Mouse (Mus musculus) retina, embryonic 14.5 days (tissue): ENCODE measurements around the gene Qtrt1.

Experiments
- DNase-seq: peaks from one replicate; pipeline ENCODE4 v3.0.0-alpha.2; 2015; ENCODE audit warnings: low spot score

The Qtrt1 gene

DNA sequence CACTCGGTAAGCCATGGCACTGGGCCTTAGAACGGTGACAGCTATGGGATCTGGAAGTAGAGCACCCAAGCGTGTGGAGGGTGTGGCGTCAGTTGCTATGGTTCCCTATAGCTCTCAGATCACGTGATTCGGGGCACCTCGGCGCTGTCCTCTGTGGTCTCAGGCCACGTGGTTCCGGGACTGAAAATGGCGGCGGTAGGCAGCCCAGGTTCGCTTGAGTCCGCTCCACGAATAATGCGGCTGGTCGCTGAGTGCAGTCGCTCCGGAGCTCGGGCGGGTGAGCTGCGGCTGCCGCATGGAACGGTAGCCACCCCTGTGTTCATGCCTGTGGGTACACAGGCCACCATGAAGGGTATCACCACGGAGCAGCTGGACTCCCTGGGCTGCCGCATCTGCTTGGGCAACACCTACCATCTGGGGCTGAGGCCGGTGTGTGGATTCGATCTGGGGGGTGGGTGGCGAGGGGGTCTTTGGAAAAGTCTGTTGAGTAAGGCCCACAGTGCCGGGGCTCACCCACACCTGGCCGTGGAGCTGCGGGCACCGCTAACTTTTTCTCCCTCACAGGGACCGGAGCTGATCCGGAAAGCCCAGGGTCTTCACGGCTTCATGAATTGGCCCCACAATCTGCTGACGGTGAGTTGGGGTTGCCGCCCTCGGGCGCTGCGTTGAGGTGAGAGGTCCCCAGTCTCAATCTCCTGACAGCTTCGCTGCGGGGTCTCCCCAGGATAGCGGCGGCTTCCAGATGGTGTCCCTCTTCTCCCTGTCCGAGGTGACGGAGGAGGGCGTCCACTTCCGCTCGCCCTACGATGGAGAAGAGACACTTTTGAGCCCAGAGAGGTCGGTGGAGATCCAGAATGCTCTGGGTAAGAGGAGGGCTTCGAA, at the start of gene Qtrt1:
Qtrt1 (plus strand) TSS at position 169 of the 882 bp plus-strand sequence.
- DNase-seq, result peak; percentile 96

DNA sequence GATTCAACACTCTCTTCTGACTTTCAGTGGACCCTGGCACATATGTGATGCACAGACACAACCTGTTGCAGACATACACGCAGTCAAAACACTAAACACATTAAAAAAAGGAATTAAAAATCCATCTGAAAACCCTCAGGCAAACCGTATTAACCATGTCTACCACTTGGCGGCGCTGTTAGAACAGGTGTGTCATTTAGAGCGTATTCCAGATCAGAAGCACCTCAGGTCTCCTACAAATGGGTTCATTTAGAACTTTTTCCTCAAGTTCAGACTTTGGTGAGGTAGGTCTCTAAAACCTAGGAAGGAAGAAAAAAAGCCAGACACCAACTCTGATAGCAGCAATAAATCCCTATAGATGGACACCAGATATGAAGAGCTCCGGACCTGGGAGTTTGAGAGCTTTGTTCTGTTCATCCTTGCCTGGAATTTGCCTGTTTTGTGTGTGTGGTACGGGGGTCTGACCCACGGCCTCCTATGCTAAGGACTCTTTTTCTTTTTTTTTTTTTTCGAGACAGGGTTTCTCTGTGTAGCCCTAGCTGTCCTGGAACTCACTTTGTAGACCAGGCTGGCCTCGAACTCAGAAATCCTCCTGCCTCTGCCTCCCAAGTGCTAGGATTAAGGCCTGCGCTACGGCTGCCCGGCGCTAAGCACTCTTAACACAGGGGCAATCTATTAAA, 45.0 kb upstream of the Qtrt1 start:
- peak; percentile 64 for DNase-seq

DNA sequence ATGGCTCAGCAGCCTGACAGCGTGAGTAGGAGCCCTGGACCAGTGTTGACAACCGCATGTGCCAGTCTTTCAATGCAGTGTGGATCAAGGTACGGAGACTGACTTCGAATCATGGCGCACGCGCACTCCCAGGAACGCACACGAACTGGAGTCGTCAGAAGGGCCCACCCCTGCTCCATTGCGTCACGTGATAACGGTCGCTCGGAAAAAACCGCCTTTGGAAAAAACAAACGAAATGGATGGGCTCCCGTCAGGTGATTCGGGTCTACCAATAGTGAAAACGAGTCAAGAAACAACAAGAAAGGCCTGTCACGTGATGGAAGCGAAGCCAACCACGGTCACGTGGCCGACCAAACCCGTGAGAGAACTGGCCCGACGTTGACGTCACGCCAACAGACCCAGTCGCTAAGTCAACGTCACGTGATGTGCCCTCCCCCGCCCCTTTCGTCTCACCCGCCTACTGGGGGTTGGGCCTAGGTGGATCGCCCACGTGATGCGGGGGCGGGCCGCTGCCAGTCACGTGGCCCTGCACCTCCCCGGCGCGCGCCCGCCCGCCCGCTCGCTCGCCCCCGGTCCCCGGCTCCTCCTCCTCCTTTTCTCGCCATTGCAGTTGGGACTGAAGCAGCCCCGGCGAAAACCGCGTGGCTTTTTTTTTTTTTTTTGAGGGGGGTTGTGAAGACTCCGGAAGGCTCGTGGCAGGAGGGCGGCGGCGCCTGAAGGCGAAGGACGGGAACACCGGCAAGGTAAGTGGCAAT, 44.1 kb upstream of the Qtrt1 start, which contains the start of gene Ilf3:
Ilf3 (plus strand) TSS at position 515 of the 755 bp plus-strand sequence.
- DNase-seq, result peak; percentile 100

DNA sequence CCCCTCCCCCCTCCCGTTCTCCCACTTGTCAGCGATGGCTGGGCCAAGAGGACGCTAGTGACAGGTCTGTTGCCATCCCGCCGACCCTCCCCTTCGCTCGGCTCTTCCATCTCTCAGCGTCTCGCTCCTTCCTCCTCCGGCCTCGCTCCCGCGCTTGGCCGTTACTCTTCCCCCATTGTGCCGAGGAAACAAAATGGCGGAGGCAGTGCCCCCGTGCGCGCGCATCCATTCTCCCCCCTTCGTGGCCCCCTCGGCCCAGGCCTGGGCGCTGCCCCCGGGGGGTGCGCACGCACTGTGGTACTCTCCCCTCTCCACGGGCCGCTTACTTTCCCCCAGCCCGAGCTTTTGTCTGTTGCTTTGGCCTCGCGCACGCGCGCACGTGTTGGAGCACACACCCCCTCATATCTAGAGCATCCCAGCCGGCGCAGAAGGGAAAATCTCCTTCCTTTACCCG, 43.5 kb upstream of the Qtrt1 start:
- DNase-seq, result peak; percentile 81

DNA sequence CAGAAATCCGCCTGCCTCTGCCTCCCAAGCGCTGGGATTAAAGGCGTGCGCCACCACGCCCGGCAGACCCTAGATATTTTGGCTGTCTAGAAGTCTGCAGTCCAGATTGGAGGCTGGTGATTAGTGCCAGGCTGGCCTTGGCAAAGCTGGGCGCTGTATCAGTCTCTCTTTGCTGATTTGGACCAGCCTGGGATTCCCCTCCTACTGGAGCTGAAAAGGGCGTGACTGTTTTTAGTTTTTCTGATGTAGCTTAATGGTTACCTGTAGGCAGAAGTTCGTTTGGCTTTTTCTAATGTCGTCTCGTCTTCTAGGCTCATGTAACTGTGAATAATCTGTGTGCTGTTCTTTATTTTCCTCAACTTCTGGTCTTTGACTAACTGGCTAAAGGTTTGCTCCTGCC, 42.6 kb upstream of the Qtrt1 start:
- DNase-seq, result no peak

DNA sequence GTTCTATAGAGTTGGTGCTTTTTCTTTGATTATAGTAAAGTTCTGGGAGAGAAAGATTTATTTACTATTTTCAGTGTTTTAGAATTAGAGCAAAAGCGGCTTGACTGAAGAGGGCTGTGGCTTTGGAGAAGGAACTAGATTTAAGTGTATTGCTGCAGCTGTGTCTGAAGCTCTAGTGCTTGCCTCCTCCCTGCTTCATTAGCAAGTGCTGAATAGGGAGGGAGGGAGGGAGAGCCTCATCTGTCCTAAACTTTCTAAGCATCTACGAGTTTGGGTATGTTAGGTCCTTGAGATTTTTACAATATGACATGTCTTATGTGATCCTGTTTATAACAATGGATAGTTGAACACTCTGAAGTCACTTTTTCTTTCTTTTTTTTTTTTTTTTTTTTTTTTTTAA, 40.8 kb upstream of the Qtrt1 start:
- no peak for DNase-seq

DNA sequence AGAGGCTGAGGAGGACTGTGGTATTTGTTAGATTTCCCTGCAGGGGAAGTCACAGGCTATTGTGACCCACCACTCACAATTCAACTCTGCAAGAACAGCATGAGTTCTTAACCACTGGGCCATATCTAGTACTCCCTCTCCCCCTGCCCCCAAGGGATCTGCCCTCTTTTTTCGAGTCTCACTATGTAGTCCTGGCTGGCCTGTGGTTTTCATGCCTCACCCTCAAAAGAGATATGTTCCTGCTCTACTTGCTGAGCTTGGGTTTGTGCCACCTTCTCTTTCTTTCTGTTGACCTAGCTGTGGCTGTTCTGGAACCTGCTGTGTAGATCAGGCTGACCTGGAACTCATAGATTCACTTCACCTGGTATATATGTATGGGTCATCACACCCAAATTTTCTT, 39.1 kb upstream of the Qtrt1 start:
- no peak for DNase-seq

DNA sequence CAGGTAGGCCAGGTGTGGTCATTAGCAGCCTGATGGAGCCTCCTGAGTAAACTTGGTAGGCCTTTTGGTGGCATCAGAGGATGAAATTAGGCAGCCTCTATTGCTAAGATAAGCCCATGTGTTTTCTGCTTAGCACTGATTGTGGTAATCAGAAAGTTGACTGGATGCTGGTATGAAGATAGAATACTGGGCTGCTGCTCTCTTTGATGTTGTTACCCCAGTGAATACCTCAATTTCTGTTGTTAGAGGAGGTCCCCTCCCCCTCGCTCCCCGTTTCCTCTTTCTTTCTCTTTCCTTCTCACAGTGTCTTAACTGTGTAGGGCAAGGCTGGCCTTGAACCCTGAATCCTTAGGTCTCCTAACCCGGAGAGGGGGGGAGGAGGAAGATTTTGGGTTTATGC, 32.4 kb upstream of the Qtrt1 start:
- no peak for DNase-seq

DNA sequence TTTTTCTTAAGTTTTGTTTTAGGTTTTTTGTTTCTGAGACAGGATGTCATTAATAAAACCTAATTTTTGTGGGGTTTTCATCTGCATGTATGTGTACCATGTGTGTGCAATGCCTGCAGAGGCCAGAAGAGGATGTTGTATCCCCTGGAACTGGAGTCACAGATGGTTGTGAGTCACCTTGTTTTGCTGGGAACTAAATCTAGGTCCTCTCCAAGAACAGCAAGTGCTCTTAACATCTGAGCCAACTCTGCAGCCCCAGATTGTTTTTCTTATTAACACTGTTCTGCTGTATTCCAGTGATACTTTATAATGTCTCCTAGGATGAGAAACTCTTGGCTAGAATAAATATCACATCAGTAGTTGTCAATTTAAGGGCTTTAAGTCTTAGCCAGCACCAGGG, 30.8 kb upstream of the Qtrt1 start:
- DNase-seq, result no peak

DNA sequence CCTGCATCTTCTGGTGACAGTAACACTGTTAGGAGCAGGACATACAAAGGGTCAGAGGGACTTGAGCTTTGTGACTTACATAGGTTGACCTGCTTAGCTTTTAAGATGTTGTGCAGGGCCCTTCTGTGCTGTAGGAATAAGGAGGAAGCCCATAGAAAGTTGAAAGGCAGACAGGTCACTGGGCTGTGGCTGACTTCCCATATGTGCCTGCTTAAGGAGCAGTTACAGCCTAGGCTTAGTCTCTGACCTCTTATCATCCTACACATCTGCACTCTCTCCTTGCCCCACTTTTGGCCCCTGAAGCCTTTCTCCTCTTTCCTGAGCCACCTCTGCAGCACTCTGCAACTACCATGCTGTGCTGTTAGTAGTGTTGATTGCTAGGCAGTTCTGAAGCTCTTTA, 27.7 kb upstream of the Qtrt1 start:
- no peak for DNase-seq

DNA sequence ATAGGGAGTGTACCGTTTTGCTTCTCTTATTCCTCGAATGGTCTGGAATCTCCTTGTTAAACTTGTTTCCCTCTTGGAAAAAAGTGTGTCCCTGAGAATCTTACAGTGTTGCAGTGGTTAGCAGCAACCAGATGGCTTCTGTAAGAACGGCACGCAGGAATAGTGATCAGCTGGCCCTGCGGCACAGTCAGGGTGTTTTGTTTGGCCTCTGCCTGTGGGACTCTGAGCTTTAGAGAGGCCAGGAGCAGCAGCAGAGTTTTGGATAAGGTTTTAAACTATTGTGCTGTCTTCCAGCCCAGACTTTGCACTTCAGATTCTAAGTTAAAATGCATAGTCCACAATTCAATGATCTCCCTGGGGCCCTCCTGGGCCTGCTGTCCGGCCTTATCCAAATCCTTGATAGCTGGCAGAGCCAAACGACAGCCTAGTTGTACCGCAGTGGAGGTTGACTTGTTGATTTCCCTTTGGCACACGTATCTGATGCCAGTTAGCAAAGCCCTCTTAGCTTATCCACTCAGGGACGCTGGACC, 18.9 kb upstream of the Qtrt1 start:
- no peak for DNase-seq

DNA sequence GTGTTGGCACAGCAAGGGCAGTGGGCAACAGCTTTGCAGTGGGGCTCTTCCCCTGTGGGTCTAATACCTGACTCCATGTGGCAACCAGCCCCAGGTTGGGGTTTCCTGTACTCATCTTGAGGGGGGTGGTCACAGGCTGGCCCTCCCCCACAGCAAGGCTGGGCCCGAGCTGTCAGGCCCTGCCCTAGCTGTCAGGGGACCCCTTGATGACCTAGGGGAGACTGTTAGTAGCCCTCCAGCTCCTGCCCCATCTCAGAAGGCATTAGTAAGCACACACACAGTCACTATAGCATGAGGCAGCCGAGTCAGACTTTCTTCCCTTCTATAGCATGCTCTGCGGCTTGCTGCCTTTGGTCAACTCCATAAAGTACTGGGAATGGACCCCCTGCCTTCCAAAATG, 15.9 kb upstream of the Qtrt1 start:
- no peak for DNase-seq

DNA sequence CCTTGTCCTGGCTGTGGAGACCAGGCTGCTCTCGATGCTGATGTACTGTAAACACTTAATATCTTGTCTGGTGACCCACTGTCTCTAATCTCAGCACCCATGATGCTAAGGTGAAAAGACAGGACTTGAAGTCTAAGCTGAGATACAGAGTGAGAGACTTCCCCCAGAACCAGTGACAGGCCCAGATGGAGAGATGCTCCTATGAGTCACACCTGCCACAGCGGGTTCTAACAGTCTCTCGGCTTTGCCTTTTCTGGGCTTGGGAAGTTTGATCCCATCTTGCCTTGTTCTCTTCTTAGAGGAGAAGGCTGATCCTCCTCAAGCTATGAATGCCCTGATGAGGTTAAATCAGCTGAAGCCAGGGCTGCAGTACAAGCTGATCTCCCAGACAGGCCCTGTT, 14.5 kb upstream of the Qtrt1 start:
- DNase-seq, result no peak

DNA sequence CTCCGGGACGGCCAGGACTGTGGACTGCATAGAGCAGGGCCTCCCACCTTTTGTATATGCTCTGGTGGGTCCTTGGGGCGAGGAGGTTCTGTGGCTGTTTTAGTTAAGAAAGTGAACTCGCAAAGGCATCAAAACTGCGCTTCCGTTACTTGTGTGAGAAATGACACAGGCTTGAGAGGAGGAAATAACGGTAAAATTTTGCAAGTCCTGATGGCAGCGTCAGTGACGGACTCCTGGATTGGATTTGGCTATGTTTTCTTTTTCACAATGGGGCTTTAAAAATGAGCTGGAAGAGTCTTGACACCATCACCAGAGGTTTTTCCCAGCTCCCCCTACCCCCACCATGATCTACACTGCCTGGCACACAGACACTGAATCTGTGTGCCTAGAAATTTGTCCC, 10.6 kb upstream of the Qtrt1 start:
- no peak for DNase-seq

DNA sequence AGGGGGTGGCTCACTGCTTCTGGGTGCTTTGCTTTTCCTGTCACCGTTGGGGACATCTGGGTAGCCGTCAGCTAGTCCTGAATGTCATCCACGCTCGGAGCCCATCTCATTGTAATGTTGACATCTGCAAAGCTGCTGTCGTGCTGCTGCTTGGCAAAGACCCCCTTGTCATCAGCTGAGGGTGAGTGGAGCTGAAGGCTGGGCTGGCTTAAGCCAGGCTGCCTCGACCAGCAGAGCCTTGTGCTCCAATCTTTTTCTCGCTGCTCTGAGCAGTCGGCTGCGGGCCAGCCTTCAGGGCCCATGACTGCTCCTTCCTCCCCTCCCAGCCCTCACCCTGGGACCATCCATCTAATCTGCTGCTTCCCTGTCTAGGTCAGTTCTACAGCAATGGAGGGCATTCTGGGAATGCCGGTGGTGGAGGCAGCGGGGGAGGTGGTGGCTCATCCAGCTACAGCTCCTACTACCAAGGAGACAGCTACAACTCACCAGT, 8.8 kb upstream of the Qtrt1 start:
- no peak for DNase-seq

DNA sequence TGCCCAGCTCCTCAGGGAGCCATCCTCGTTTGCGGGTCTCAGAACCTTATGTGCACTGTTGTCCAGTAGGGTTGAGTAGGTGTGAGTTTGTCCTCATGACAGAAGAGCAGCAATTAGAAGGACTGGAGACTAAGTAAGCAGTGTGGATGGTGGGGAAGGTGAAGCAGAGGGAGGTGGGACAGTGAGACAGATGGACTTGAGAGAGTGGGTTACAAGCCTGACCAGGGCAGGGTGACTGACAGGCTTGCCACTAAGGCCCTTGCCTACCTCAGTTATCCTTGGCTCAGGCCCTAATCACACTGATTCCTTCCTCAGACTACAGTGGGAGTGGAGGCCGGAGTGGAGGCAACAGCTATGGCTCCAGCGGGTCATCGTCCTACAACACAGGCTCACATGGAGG, 7.9 kb upstream of the Qtrt1 start:
- DNase-seq, result no peak

DNA sequence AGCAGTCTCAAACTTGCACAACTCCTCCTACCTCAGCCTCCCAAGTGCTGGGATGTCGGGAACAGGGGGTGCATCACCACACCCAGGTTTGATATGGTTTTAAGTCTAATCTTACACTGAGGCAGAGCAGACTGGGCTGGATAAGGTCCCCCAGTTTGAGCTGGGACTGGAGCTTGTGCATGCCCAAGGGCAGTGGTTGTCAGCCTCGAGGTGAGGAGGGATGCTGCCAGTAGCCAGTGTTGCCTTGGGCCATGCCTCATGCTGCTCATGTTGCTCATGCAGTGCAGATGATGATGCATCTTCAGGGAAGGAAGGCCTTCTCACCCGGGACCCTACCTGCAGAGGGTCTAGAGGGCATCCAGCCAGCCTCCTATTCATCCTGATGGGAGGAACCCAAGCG, 6.1 kb upstream of the Qtrt1 start:
- no peak for DNase-seq

DNA sequence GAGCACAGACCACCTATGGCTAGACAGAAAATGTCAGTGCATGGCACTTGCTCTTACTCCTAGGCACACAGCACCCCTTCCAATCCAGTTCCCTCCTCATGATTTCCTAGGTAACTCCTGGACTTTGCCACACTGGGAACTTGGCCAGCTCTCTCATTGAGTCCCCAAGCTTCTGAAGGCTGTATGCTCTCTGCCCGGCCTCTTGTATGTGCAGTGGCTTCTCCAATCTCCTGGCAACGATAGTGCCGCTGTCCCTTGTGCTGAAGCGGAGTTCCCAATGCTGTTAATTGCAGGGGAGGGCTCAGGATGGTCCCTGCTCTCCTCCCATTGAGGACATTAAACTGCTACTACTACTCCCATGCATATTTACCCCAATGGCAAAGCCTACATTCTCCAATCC, 3.7 kb upstream of the Qtrt1 start:
- DNase-seq, result peak; percentile 16

DNA sequence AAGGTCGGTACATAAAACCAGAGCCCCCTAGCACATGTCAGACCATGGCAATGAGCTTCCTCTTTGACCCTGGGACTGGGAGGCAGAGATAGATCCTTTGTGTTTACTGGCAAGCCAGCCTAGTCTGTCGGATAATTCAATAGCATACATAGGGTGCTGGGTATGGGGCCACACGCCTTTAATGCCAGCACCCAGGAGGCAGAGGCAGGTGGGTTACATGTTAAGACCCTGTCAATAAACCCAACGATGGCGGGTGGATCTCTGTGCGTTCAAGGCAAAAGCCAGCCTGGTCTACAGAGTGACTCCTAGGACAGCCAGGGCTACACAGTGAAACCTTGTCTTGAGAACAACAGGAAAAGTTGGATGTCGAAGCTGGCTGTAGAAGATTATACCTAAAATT, 3.0 kb upstream of the Qtrt1 start:
- no peak for DNase-seq

DNA sequence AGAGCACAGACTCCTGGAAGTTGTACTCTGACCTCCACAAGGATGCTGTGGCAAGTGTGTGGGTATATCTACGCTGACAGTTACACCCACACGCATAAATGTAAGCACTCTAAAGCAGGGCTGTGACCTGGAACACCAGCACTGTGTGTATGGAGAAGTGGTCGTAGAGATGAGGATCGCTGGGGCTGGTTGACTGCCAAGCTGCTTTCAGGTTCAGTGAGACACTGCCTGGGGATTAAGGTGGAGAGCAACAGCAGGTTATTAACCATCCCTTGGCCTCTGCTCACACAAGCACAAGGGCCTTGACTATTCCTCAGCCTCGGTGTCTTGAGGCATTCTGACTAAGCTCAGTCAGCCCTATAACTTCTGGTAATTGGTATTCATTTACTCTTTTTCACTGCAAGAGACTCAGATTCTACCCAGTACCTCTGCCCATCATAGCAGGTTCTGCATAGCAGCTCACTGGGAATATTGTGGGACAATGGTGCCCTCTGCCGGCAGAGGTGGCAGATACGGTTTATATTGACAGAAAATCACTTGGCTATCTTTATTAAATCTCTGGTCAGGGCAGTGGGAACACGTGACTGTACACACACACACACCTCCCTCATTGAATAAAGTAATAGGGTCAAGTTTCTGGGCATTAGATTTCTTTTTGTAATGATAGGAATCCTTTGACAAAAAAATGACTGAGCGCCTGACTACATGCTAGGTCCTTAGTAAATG, 1.9 kb upstream of the Qtrt1 start:
- peak; percentile 94 for DNase-seq

DNA sequence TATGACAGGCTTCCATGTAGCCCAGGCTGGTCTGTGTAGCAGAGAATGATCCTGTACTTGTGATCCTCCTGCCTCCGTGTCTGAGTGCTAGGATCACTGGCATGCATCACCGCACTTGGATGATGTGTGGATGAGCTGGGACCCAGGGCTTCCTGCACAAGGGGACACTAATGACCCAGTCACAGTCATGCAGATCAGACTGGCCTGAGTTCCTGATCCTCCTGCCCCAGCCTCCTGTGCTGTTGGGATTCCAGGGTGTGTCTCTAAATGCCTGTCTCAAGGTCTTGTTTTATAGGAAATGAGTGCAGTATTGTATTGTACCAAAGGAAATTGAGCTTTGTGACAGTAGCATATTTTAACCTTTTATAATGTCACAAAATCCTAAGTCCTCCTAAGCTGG, 6.2 kb downstream of the Qtrt1 start:
- DNase-seq, result no peak

DNA sequence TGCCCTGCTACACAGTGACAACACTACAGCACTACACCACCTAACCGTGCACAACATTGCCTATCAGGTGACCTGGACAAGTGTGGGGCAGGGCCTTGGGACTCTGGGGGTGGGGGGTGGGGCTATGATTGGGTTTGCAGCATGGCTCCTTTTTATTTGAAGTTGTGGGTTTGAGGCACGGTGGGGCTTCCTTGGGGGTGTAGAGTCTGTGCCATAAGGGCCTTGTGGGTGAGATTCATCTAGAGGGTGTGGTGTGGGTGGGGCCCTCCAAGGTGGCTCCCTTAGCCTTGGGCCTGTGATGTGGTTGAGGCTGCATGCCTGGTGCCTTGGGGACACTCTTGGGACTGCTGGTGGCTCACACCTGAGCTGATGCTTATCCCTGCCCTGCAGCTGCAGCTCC, 8.0 kb downstream of the Qtrt1 start:
- no peak for DNase-seq
